Mouse (Mus musculus) liver, adult 2 months (tissue): ENCODE results near the gene Ctnnal1. TPM values are rescaled to one million over a fixed set of nuclear protein-coding genes. Genes with fewer than 3 reads are reported as not detected.

Experiments
- DNase-seq: peaks from one replicate; pipeline ENCODE4 v3.0.0-alpha.2; 2011; ENCODE audit warnings: low read depth, low spot score; ENCODE audit errors: extremely low read depth
- H3K27ac ChIP-seq: fragments of 200-500 bp; replicated peaks from 2 replicates; pipeline ENCODE4 v1.5.1; 2012; ENCODE audit warnings: low read depth, mild to moderate bottlenecking, control low read depth, inconsistent platforms, low read length; ENCODE audit not compliant: insufficient read depth
- H3K27me3 ChIP-seq: fragments of 200-500 bp; 2 replicates; pipeline ENCODE4 v1.6.1; 2012; ENCODE audit warnings: mild to moderate bottlenecking, moderate library complexity, low read length, inconsistent platforms; ENCODE audit not compliant: control insufficient read depth, insufficient read depth
- H3K36me3 ChIP-seq: fragments of 200-500 bp; 2 replicates; pipeline ENCODE4 v1.6.1; 2012; ENCODE audit warnings: low read length, inconsistent platforms; ENCODE audit not compliant: control insufficient read depth, insufficient read depth
- H3K4me1 ChIP-seq: fragments of 200-500 bp; 2 replicates; pipeline ENCODE4 v1.6.1; 2011; ENCODE audit warnings: low read length; ENCODE audit not compliant: control insufficient read depth, insufficient read depth
- H3K4me3 ChIP-seq: fragments of 200-500 bp; 2 replicates; pipeline ENCODE4 v1.5.1; 2011; ENCODE audit warnings: low read depth, mild to moderate bottlenecking, control low read depth, low read length, moderate library complexity; ENCODE audit not compliant: insufficient read depth
- H3K79me2 ChIP-seq: fragments of 200-500 bp; 2 replicates; pipeline ENCODE4 v1.6.1; 2012; ENCODE audit warnings: inconsistent platforms, mild to moderate bottlenecking, low read length, moderate library complexity; ENCODE audit not compliant: control insufficient read depth, insufficient read depth
- H3K9ac ChIP-seq: fragments of 200-500 bp; 2 replicates; pipeline ENCODE4 v1.6.1; 2012; ENCODE audit warnings: low read depth, mild to moderate bottlenecking, control low read depth, inconsistent platforms, low read length
- CTCF ChIP-seq: fragments of 200-500 bp; IDR thresholded peaks from 2 replicates; pipeline ENCODE4 v1.5.1; 2011; ENCODE audit warnings: low read depth, low read length, control low read depth
- POLR2A ChIP-seq: fragments of 200-500 bp; IDR thresholded peaks from 2 replicates; pipeline ENCODE4 v1.6.1; 2011; ENCODE audit warnings: low read length, control low read depth; ENCODE audit not compliant: insufficient read depth; ENCODE audit errors: extremely low read depth
- WGBS: fragments of 180-500 bp; shearing (Covaris S2); methylation state at CpG from one replicate; pipeline ENCODE4 v1.1.7; 2018; 5-methylcytosine and 5-hydroxymethylcytosine counted together
- polyA plus RNA-seq: library from polyadenylated mRNA; depleted of rRNA; stranded (reverse); fragments of >200 nt; gene quantifications from 2 replicates; pipeline ENCODE4 v1.2.3, GENCODE M21; 2012
- total RNA-seq: library from RNA; depleted of rRNA; stranded (reverse); fragments of >200 nt; gene quantifications from 2 replicates; pipeline ENCODE4 v1.2.3, GENCODE M21; 2014

Gene Ctnnal1
- total and polyA plus RNA-seq, 2 experiments: 1.5 to 3.9 TPM

- Histone ChIP-seq H3K27me3 (no peaks in the 10 kb centered on the region), H3K79me2 (no peaks in the 10 kb centered on the region), H3K9ac (no peak overlapping the region), H3K4me3 (no peak overlapping the region), H3K27ac (no peak overlapping the region), H3K4me1 (no peaks in the 10 kb centered on the region), H3K36me3 (peaks cover 65% of the 10 kb centered on the region)
- 95% methylated on average over 3 of the region's 3 CpGs for WGBS
- no peak for DNase-seq
- TF ChIP-seq POLR2A (no peak), CTCF (no peak)
Observed at GRCm38 (mm10) chr4:56906926-56907325, 41.9 kb upstream of the Ctnnal1 start.

GRCm38 (mm10) chr4:56905507-56905906, 40.5 kb upstream of the Ctnnal1 start:
- Histone ChIP-seq H3K27me3 (no peaks in the 10 kb centered on the region), H3K27ac (no peak overlapping the region), H3K9ac (no peak overlapping the region), H3K36me3 (peaks cover 59% of the 10 kb centered on the region), H3K4me1 (no peaks in the 10 kb centered on the region), H3K79me2 (no peaks in the 10 kb centered on the region), H3K4me3 (no peak overlapping the region)
- DNase-seq: no peak
- 93% methylated on average over 5 of the region's 5 CpGs for WGBS
- TF ChIP-seq POLR2A: no peak
- no peak for TF ChIP-seq CTCF

- Histone ChIP-seq H3K27me3 (no peaks in the 10 kb centered on the region), H3K4me3 (no peak overlapping the region), H3K4me1 (no peaks in the 10 kb centered on the region), H3K9ac (no peak overlapping the region), H3K27ac (no peak overlapping the region), H3K79me2 (no peaks in the 10 kb centered on the region), H3K36me3 (peaks cover 59% of the 10 kb centered on the region)
- TF ChIP-seq CTCF: peak; percentile 19; the same call in 1 of the 2 replicates
- TF ChIP-seq POLR2A: no peak
- DNase-seq: no peak
- 100% methylated on average over 2 of the region's 2 CpGs for WGBS
Observed at GRCm38 (mm10) chr4:56901671-56902070, 36.7 kb upstream of the Ctnnal1 start.

- no peak for DNase-seq
- H3K4me3 ChIP-seq: no peak overlapping the region
- H3K9ac ChIP-seq: no peak overlapping the region
- TF ChIP-seq POLR2A (no peak), CTCF (no peak)
- H3K27me3 ChIP-seq: no peaks in the 10 kb centered on the region
- no peak overlapping the region for H3K27ac ChIP-seq
- WGBS: 94% methylated on average over 8 of the region's 8 CpGs
- peaks cover 45% of the 10 kb centered on the region for H3K36me3 ChIP-seq
- no peaks in the 10 kb centered on the region for H3K79me2 ChIP-seq
- H3K4me1 ChIP-seq: no peaks in the 10 kb centered on the region
Observed at GRCm38 (mm10) chr4:56899216-56899615, 34.2 kb upstream of the Ctnnal1 start.

- Histone ChIP-seq H3K36me3 (peaks cover 28% of the 10 kb centered on the region), H3K79me2 (no peaks in the 10 kb centered on the region), H3K9ac (no peak overlapping the region), H3K27me3 (no peaks in the 10 kb centered on the region), H3K4me1 (no peaks in the 10 kb centered on the region), H3K27ac (no peak overlapping the region), H3K4me3 (no peak overlapping the region)
- WGBS: 88% methylated on average over 3 of the region's 3 CpGs
- no peak for DNase-seq
- TF ChIP-seq POLR2A (no peak), CTCF (no peak)
Observed at GRCm38 (mm10) chr4:56897511-56897910, 32.5 kb upstream of the Ctnnal1 start.

- no peak for DNase-seq
- WGBS: 96% methylated on average over 3 of the region's 3 CpGs
- Histone ChIP-seq H3K4me3 (no peak overlapping the region), H3K4me1 (no peaks in the 10 kb centered on the region), H3K9ac (no peak overlapping the region), H3K79me2 (no peaks in the 10 kb centered on the region; the same call in 1 of the 2 replicates), H3K27me3 (no peaks in the 10 kb centered on the region), H3K27ac (no peak overlapping the region), H3K36me3 (peaks cover 29% of the 10 kb centered on the region)
- TF ChIP-seq POLR2A (no peak), CTCF (no peak)
Observed at GRCm38 (mm10) chr4:56894196-56894595, 29.2 kb upstream of the Ctnnal1 start.
